Mouse (Mus musculus) layer of hippocampus, postnatal 36 days (tissue): Measurements from ENCODE around the gene Trcg1. TPM values are rescaled to one million over a fixed set of nuclear protein-coding genes. Genes with fewer than 3 reads are reported as not detected.
A peak's percentile ranks its signal among the peaks of the same experiment; 100 is the strongest.
"Not testable (repeated sequence)": the region's sequence is repeated elsewhere in the genome, so short reads cannot be mapped to it uniquely, and the experiment has no call there.

Experiments used
- DNase-seq, 2 experiments: peaks; one replicate each; pipeline ENCODE4 v3.0.0; 2022
- total RNA-seq, 2 experiments: library from RNA; stranded (reverse); gene quantifications; 2 replicates each; pipeline ENCODE4 v1.2.3; 2021

Trcg1 gene
- total RNA-seq, result not detected

- DNase-seq, result no peak
Measured at GRCm38 (mm10) chr9:57236256-57236655, at the start of gene Trcg1. Gene Trcg1 (plus strand): TSS chr9:57236556.

GRCm38 (mm10) chr9:57196708-57197107 lies 39.6 kb upstream of the Trcg1 start:
- no peak for DNase-seq

- DNase-seq, result no peak
Measured at GRCm38 (mm10) chr9:57197414-57197813, 38.9 kb upstream of the Trcg1 start.

- no peak for DNase-seq
Measured at GRCm38 (mm10) chr9:57202981-57203380, 33.4 kb upstream of the Trcg1 start.

GRCm38 (mm10) chr9:57203571-57203970 lies 32.8 kb upstream of the Trcg1 start:
- not testable (repeated sequence) for DNase-seq

GRCm38 (mm10) chr9:57206896-57207295 lies 29.5 kb upstream of the Trcg1 start:
- DNase-seq, result no peak

- peak; percentile 18 to 33 for DNase-seq
Measured at GRCm38 (mm10) chr9:57209316-57209715, 27.0 kb upstream of the Trcg1 start.

GRCm38 (mm10) chr9:57212448-57213222 lies 23.7 kb upstream of the Trcg1 start:
- no peak for DNase-seq

- DNase-seq, result no peak
Measured at GRCm38 (mm10) chr9:57214500-57214899, 21.9 kb upstream of the Trcg1 start.

- DNase-seq, result no peak
Measured at GRCm38 (mm10) chr9:57217220-57217619, 19.1 kb upstream of the Trcg1 start.

GRCm38 (mm10) chr9:57218776-57219175 lies 17.6 kb upstream of the Trcg1 start:
- no peak for DNase-seq

- no peak for DNase-seq
Measured at GRCm38 (mm10) chr9:57219511-57219910, 16.8 kb upstream of the Trcg1 start.

- peak in 1 of 2 experiments; percentile 7 for DNase-seq
Measured at GRCm38 (mm10) chr9:57220356-57220755, 16.0 kb upstream of the Trcg1 start.

- no peak for DNase-seq
Measured at GRCm38 (mm10) chr9:57223341-57223740, 13.0 kb upstream of the Trcg1 start.

GRCm38 (mm10) chr9:57225780-57226627 lies 10.4 kb upstream of the Trcg1 start:
- no peak for DNase-seq

- DNase-seq, result not testable (repeated sequence)
Measured at GRCm38 (mm10) chr9:57226628-57227122, 9.7 kb upstream of the Trcg1 start.

- DNase-seq, result no peak
Measured at GRCm38 (mm10) chr9:57227203-57227602, 9.2 kb upstream of the Trcg1 start.

- DNase-seq, result no peak
Measured at GRCm38 (mm10) chr9:57228186-57228585, 8.2 kb upstream of the Trcg1 start.

- DNase-seq, result no peak
Measured at GRCm38 (mm10) chr9:57229726-57230125, 6.6 kb upstream of the Trcg1 start.

GRCm38 (mm10) chr9:57230146-57230783 lies 6.1 kb upstream of the Trcg1 start:
- no peak for DNase-seq

- no peak for DNase-seq
Measured at GRCm38 (mm10) chr9:57231536-57232255, 4.7 kb upstream of the Trcg1 start.

GRCm38 (mm10) chr9:57232341-57232940 lies 3.9 kb upstream of the Trcg1 start:
- DNase-seq, result no peak
